Mouse (Mus musculus) olfactory bulb, adult 2 months (tissue): ENCODE results near the gene Rab15. TPM values are rescaled to one million over a fixed set of nuclear protein-coding genes. Genes with fewer than 3 reads are reported as not detected.

Experiments used
- H3K27ac ChIP-seq: fragments of 200-500 bp; 2 replicates; pipeline ENCODE4 v1.5.1; 2012; ENCODE audit warnings: low read depth, low read length; ENCODE audit not compliant: insufficient read depth
- H3K4me1 ChIP-seq: fragments of 200-500 bp; 2 replicates; pipeline ENCODE4 v1.6.1; 2012; ENCODE audit warnings: low read length; ENCODE audit not compliant: control insufficient read depth, insufficient read depth
- H3K4me3 ChIP-seq: fragments of 200-500 bp; 2 replicates; pipeline ENCODE4 v1.5.1; 2012; ENCODE audit warnings: mild to moderate bottlenecking, low read depth, low read length, moderate library complexity; ENCODE audit not compliant: insufficient read depth
- CTCF ChIP-seq: fragments of 200-500 bp; IDR thresholded peaks from 2 replicates; pipeline ENCODE4 v1.5.1; 2012; ENCODE audit warnings: low read depth, mild to moderate bottlenecking, low read length, moderate library complexity; ENCODE audit not compliant: insufficient read depth
- POLR2A ChIP-seq: fragments of 200-500 bp; IDR thresholded peaks from 2 replicates; pipeline ENCODE4 v1.6.1; 2012; ENCODE audit warnings: mild to moderate bottlenecking, low read depth, low read length, moderate library complexity; ENCODE audit not compliant: insufficient read depth
- WGBS: fragments of 180-500 bp; shearing (Covaris S2); methylation state at CpG from one replicate; pipeline ENCODE4 v1.1.7; 2018; 5-methylcytosine and 5-hydroxymethylcytosine counted together
- polyA plus RNA-seq: library from polyadenylated mRNA; stranded (reverse); fragments of >200 nt; gene quantifications from 2 replicates; pipeline ENCODE4 v1.2.4, GENCODE M21; 2012; ENCODE audit warnings: low replicate concordance; ENCODE audit not compliant: missing spikeins, insufficient read depth, insufficient read length

The Rab15 gene
- polyA plus RNA-seq, 1 experiment, result not detected

GRCm38 (mm10) chr12:76852419-76852818 lies 29.7 kb upstream of the Rab15 start:
- no peak overlapping the region for H3K4me3 ChIP-seq
- 95% methylated on average over 2 of the region's 2 CpGs for WGBS
- H3K27ac ChIP-seq, result no peak overlapping the region
- H3K4me1 ChIP-seq, result no peaks in the 10 kb centered on the region
- no peak for TF ChIP-seq CTCF
- no peak for TF ChIP-seq POLR2A

- Histone ChIP-seq H3K4me1 (no peaks in the 10 kb centered on the region), H3K4me3 (no peak overlapping the region), H3K27ac (no peak overlapping the region)
- TF ChIP-seq POLR2A, result no peak
- TF ChIP-seq CTCF, result no peak
- WGBS, result 91% methylated on average over 15 of the region's 15 CpGs
These were observed 21.8 kb upstream of the Rab15 start for GRCm38 (mm10) chr12:76844346-76845061.

GRCm38 (mm10) chr12:76840081-76840480 lies 17.4 kb upstream of the Rab15 start:
- Histone ChIP-seq H3K27ac (no peak overlapping the region), H3K4me1 (no peaks in the 10 kb centered on the region; the same call in 1 of the 2 replicates), H3K4me3 (no peak overlapping the region)
- TF ChIP-seq CTCF, result no peak
- WGBS, result 88% methylated on average over 6 of the region's 6 CpGs

- Histone ChIP-seq H3K4me3 (no peak overlapping the region), H3K4me1 (no peaks in the 10 kb centered on the region; the same call in 1 of the 2 replicates), H3K27ac (no peak overlapping the region)
- 96% methylated on average over 4 of the region's 4 CpGs for WGBS
- TF ChIP-seq POLR2A (no peak), CTCF (no peak)
These were observed 16.6 kb upstream of the Rab15 start for GRCm38 (mm10) chr12:76839298-76839697.

GRCm38 (mm10) chr12:76837844-76838650 lies 15.3 kb upstream of the Rab15 start:
- 11% methylated on average over 21 of the region's 21 CpGs for WGBS
- Histone ChIP-seq H3K4me1 (no peaks in the 10 kb centered on the region; the same call in 1 of the 2 replicates), H3K27ac (peak overlapping the region; percentile 83), H3K4me3 (peak overlapping the region; percentile 85)
- TF ChIP-seq CTCF (no peak), POLR2A (no peak)

GRCm38 (mm10) chr12:76837101-76837843 lies 14.6 kb upstream of the Rab15 start:
- peak overlapping the region; percentile 83 for H3K27ac ChIP-seq
- TF ChIP-seq CTCF (no peak), POLR2A (peak; percentile 39; the same call in 1 of the 2 replicates)
- under 1% methylated on average over 43 of the region's 43 CpGs for WGBS

GRCm38 (mm10) chr12:76832704-76833103 lies 10.0 kb upstream of the Rab15 start:
- TF ChIP-seq CTCF (no peak), POLR2A (no peak)
- H3K4me1 ChIP-seq, result no peaks in the 10 kb centered on the region; the same call in 1 of the 2 replicates
- 7% methylated on average over 3 of the region's 3 CpGs for WGBS
- H3K27ac ChIP-seq, result no peak overlapping the region
- H3K4me3 ChIP-seq, result no peak overlapping the region

More at GRCm38 (mm10) chr12:76837101-76837843, 14.6 kb upstream of the Rab15 start:
- H3K4me3 ChIP-seq, result peak overlapping the region; percentile 85
- H3K4me1 ChIP-seq, result no peaks in the 10 kb centered on the region; the same call in 1 of the 2 replicates

- Histone ChIP-seq H3K4me3 (no peak overlapping the region), H3K27ac (no peak overlapping the region), H3K4me1 (peaks cover 32% of the 10 kb centered on the region)
- WGBS, result 30% methylated on average over 4 of the region's 4 CpGs
- TF ChIP-seq CTCF, result no peak
- TF ChIP-seq POLR2A, result no peak
These were observed 2.6 kb upstream of the Rab15 start for GRCm38 (mm10) chr12:76825283-76825682.
